Mouse (Mus musculus) spleen, adult 2 months (tissue): Measurements from ENCODE around the gene Zcchc14. TPM values are rescaled to one million over a fixed set of nuclear protein-coding genes. Genes with fewer than 3 reads are reported as not detected.

Source experiments
- DNase-seq, 2 experiments: peaks; one replicate each; pipeline versions ENCODE4 v3.0.0 to v3.0.0-alpha.2; 2012 to 2021; ENCODE audit warnings: low spot score in 2 of 2, low read depth in 1 of 2
- H3K27ac ChIP-seq: fragments of 200-500 bp; 2 replicates; pipeline ENCODE4 v1.5.1; 2012; ENCODE audit warnings: low read length, inconsistent platforms; ENCODE audit not compliant: insufficient read depth
- H3K27me3 ChIP-seq: fragments of 200-500 bp; 2 replicates; pipeline ENCODE4 v1.6.1; 2012; ENCODE audit warnings: mild to moderate bottlenecking, moderate library complexity, low read length, inconsistent platforms; ENCODE audit not compliant: control insufficient read depth, insufficient read depth
- H3K36me3 ChIP-seq: fragments of 200-500 bp; 2 replicates; pipeline ENCODE4 v1.6.1; 2012; ENCODE audit warnings: mild to moderate bottlenecking, low read length, inconsistent platforms; ENCODE audit not compliant: control insufficient read depth, insufficient read depth
- H3K4me1 ChIP-seq: fragments of 200-500 bp; 2 replicates; pipeline ENCODE4 v1.6.1; 2011; ENCODE audit warnings: inconsistent platforms; ENCODE audit not compliant: control insufficient read depth, insufficient read depth, insufficient read length
- H3K4me3 ChIP-seq: fragments of 200-500 bp; 2 replicates; pipeline ENCODE4 v1.5.1; 2011; ENCODE audit warnings: mild to moderate bottlenecking, inconsistent platforms; ENCODE audit not compliant: insufficient read depth, insufficient read length; ENCODE audit errors: extremely low read depth
- CTCF ChIP-seq: fragments of 200-500 bp; IDR thresholded peaks from 2 replicates; pipeline ENCODE4 v1.5.1; 2011; ENCODE audit warnings: mild to moderate bottlenecking, inconsistent platforms; ENCODE audit not compliant: insufficient read depth, insufficient read length, insufficient replicate concordance; ENCODE audit errors: extremely low read depth
- POLR2A ChIP-seq: fragments of 200-500 bp; IDR thresholded peaks from 2 replicates; pipeline ENCODE4 v1.6.1; 2011; ENCODE audit warnings: low read depth, low read length, inconsistent platforms
- WGBS: fragments of 180-500 bp; shearing (Covaris S2); methylation state at CpG from one replicate; pipeline ENCODE4 v1.1.7; 2018; 5-methylcytosine and 5-hydroxymethylcytosine counted together
- polyA plus RNA-seq: library from polyadenylated mRNA; depleted of rRNA; stranded (reverse); fragments of >200 nt; gene quantifications from 2 replicates; pipeline ENCODE4 v1.2.3, GENCODE M21; 2012

Gene Zcchc14
- polyA plus RNA-seq, 1 experiment = 8.2 TPM

GRCm38 (mm10) chr8:121688496-121688895 lies 35.8 kb upstream of the Zcchc14 start:
- Histone ChIP-seq H3K36me3 (no peaks in the 10 kb centered on the region), H3K27ac (no peak overlapping the region), H3K27me3 (no peaks in the 10 kb centered on the region), H3K4me1 (no peaks in the 10 kb centered on the region), H3K4me3 (no peak overlapping the region)
- WGBS = 50% methylated on average over 5 of the region's 5 CpGs
- no peak for TF ChIP-seq POLR2A
- DNase-seq = no peak

- H3K27me3 ChIP-seq = no peaks in the 10 kb centered on the region
- no peaks in the 10 kb centered on the region for H3K4me1 ChIP-seq
- DNase-seq = no peak
- WGBS = 68% methylated on average over 14 of the region's 14 CpGs
- no peak for TF ChIP-seq CTCF
- no peak for TF ChIP-seq POLR2A
- no peaks in the 10 kb centered on the region for H3K36me3 ChIP-seq
- no peak overlapping the region for H3K27ac ChIP-seq
- no peak overlapping the region for H3K4me3 ChIP-seq
Observed at GRCm38 (mm10) chr8:121687455-121688161, 34.9 kb upstream of the Zcchc14 start.

GRCm38 (mm10) chr8:121685419-121685818 lies 32.7 kb upstream of the Zcchc14 start:
- TF ChIP-seq CTCF (peak; percentile 51; the same call in 1 of the 2 replicates), POLR2A (no peak)
- no peak overlapping the region for H3K27ac ChIP-seq
- H3K36me3 ChIP-seq = no peaks in the 10 kb centered on the region
- DNase-seq = peak in 1 of 2 experiments; percentile 8
- no peaks in the 10 kb centered on the region for H3K27me3 ChIP-seq
- H3K4me3 ChIP-seq = no peak overlapping the region
- 6% methylated on average over 4 of the region's 4 CpGs for WGBS
- H3K4me1 ChIP-seq = no peaks in the 10 kb centered on the region

GRCm38 (mm10) chr8:121683083-121683832 lies 30.6 kb upstream of the Zcchc14 start:
- 76% methylated on average over 10 of the region's 10 CpGs for WGBS
- Histone ChIP-seq H3K4me3 (no peak overlapping the region), H3K27me3 (no peaks in the 10 kb centered on the region), H3K27ac (no peak overlapping the region), H3K36me3 (no peaks in the 10 kb centered on the region), H3K4me1 (no peaks in the 10 kb centered on the region)
- TF ChIP-seq CTCF (no peak), POLR2A (no peak)
- DNase-seq = no peak

- no peaks in the 10 kb centered on the region for H3K36me3 ChIP-seq
- no peaks in the 10 kb centered on the region for H3K27me3 ChIP-seq
- no peak for DNase-seq
- no peak overlapping the region for H3K27ac ChIP-seq
- 69% methylated on average over 10 of the region's 10 CpGs for WGBS
- TF ChIP-seq POLR2A (no peak), CTCF (no peak)
- H3K4me1 ChIP-seq = no peaks in the 10 kb centered on the region
- no peak overlapping the region for H3K4me3 ChIP-seq
Observed at GRCm38 (mm10) chr8:121681457-121681856, 28.8 kb upstream of the Zcchc14 start.

- Histone ChIP-seq H3K4me1 (no peaks in the 10 kb centered on the region), H3K4me3 (no peak overlapping the region), H3K36me3 (no peaks in the 10 kb centered on the region), H3K27ac (no peak overlapping the region), H3K27me3 (no peaks in the 10 kb centered on the region)
- TF ChIP-seq CTCF = no peak
- TF ChIP-seq POLR2A = no peak
- no peak for DNase-seq
- WGBS = 86% methylated on average over 4 of the region's 4 CpGs
Observed at GRCm38 (mm10) chr8:121680896-121681295, 28.2 kb upstream of the Zcchc14 start.

GRCm38 (mm10) chr8:121678696-121679095 lies 26.0 kb upstream of the Zcchc14 start:
- TF ChIP-seq CTCF (no peak), POLR2A (no peak)
- Histone ChIP-seq H3K4me1 (no peaks in the 10 kb centered on the region), H3K27ac (no peak overlapping the region), H3K36me3 (no peaks in the 10 kb centered on the region), H3K27me3 (no peaks in the 10 kb centered on the region), H3K4me3 (no peak overlapping the region)
- 80% methylated on average over 5 of the region's 5 CpGs for WGBS
- DNase-seq = no peak
